Mouse (Mus musculus): Measurements from ENCODE around the gene Bhlha15. TPM values are rescaled to one million over a fixed set of nuclear protein-coding genes. Genes with fewer than 3 reads are reported as not detected.
A peak's percentile ranks its signal among the peaks of the same experiment; 100 is the strongest.

Gene Bhlha15
- polyA plus RNA-seq, 1 experiment from 2014 or later, result 1.3 TPM

GRCm38 (mm10) chr5:144178216-144178615 lies 11.9 kb upstream of the Bhlha15 start:
- WGBS, result 73% methylated on average over 6 of the region's 6 CpGs
- peaks cover 63% of the 10 kb centered on the region for H3K36me3 ChIP-seq

GRCm38 (mm10) chr5:144181249-144181648 lies 8.8 kb upstream of the Bhlha15 start:
- DNase-seq (ENCODE audit: low spot score), result no peak
- peaks cover 36% of the 10 kb centered on the region for H3K4me1 ChIP-seq
- H3K9me3 ChIP-seq, result no peaks in the 10 kb centered on the region
- H3K27ac ChIP-seq, result no peak overlapping the region
- peaks cover 53% of the 10 kb centered on the region for H3K36me3 ChIP-seq
- H3K27me3 ChIP-seq (ENCODE audit: insufficient read depth, poor library complexity, severe bottlenecking), result no peaks in the 10 kb centered on the region
- no peak overlapping the region for H3K4me3 ChIP-seq
- WGBS, result 89% methylated on average over 7 of the region's 7 CpGs

More at GRCm38 (mm10) chr5:144178216-144178615, 11.9 kb upstream of the Bhlha15 start:
- Histone ChIP-seq H3K27ac (no peak overlapping the region), H3K4me3 (no peak overlapping the region), H3K27me3 (ENCODE audit: insufficient read depth, poor library complexity, severe bottlenecking) (no peaks in the 10 kb centered on the region), H3K4me1 (peaks cover 24% of the 10 kb centered on the region), H3K9me3 (no peaks in the 10 kb centered on the region)
- no peak for DNase-seq (ENCODE audit: low spot score)

- Histone ChIP-seq H3K4me1 (peaks cover 35% of the 10 kb centered on the region), H3K36me3 (peaks cover 40% of the 10 kb centered on the region), H3K27ac (peak overlapping the region; percentile 75; the same call in 1 of the 2 replicates), H3K4me3 (no peak overlapping the region), H3K9me3 (no peaks in the 10 kb centered on the region), H3K27me3 (ENCODE audit: insufficient read depth, poor library complexity, severe bottlenecking) (no peaks in the 10 kb centered on the region)
- 17% methylated on average over 20 of the region's 20 CpGs for WGBS
- no peak for DNase-seq (ENCODE audit: low spot score)
Measured at GRCm38 (mm10) chr5:144182542-144183247, 7.4 kb upstream of the Bhlha15 start.

- Histone ChIP-seq H3K27me3 (ENCODE audit: insufficient read depth, poor library complexity, severe bottlenecking) (no peaks in the 10 kb centered on the region), H3K4me1 (peaks cover 30% of the 10 kb centered on the region), H3K9me3 (no peaks in the 10 kb centered on the region), H3K36me3 (peaks cover 35% of the 10 kb centered on the region), H3K4me3 (no peak overlapping the region), H3K27ac (0 out of 2 replicates have a peak overlapping the region, but pooled peaks have one; percentile 75)
- DNase-seq (ENCODE audit: low spot score), result no peak
- WGBS, result 17% methylated on average over 8 of the region's 8 CpGs
Measured at GRCm38 (mm10) chr5:144183248-144183559, 6.9 kb upstream of the Bhlha15 start.

GRCm38 (mm10) chr5:144183647-144184335 lies 6.3 kb upstream of the Bhlha15 start:
- H3K4me1 ChIP-seq, result peaks cover 35% of the 10 kb centered on the region
- DNase-seq (ENCODE audit: low spot score), result no peak
- no peaks in the 10 kb centered on the region for H3K27me3 ChIP-seq (ENCODE audit: insufficient read depth, poor library complexity, severe bottlenecking)
- no peaks in the 10 kb centered on the region for H3K9me3 ChIP-seq
- H3K27ac ChIP-seq, result no peak overlapping the region
- 74% methylated on average over 7 of the region's 7 CpGs for WGBS
- H3K36me3 ChIP-seq, result peaks cover 31% of the 10 kb centered on the region
- H3K4me3 ChIP-seq, result no peak overlapping the region

- no peaks in the 10 kb centered on the region for H3K9me3 ChIP-seq
- no peak overlapping the region for H3K4me3 ChIP-seq
- H3K4me1 ChIP-seq, result peaks cover 42% of the 10 kb centered on the region
- H3K27ac ChIP-seq, result no peak overlapping the region
- 90% methylated on average over 21 of the region's 21 CpGs for WGBS
- no peaks in the 10 kb centered on the region for H3K27me3 ChIP-seq (ENCODE audit: insufficient read depth, poor library complexity, severe bottlenecking)
- no peak for DNase-seq (ENCODE audit: low spot score)
- peaks cover 24% of the 10 kb centered on the region for H3K36me3 ChIP-seq
Measured at GRCm38 (mm10) chr5:144184350-144185045, 5.6 kb upstream of the Bhlha15 start.

- 81% methylated on average over 6 of the region's 6 CpGs for WGBS
Measured at GRCm38 (mm10) chr5:144188422-144188821, 1.7 kb upstream of the Bhlha15 start.

GRCm38 (mm10) chr5:144189327-144189726 lies 759 bp upstream of the Bhlha15 start:
- Histone ChIP-seq H3K27me3 (ENCODE audit: insufficient read depth, poor library complexity, severe bottlenecking) (no peaks in the 10 kb centered on the region), H3K4me1 (peaks cover 58% of the 10 kb centered on the region), H3K36me3 (peaks cover 17% of the 10 kb centered on the region), H3K27ac (peak overlapping the region; percentile 70; the same call in 1 of the 2 replicates), H3K4me3 (peak overlapping the region; percentile 56; the same call in 1 of the 2 replicates), H3K9me3 (no peaks in the 10 kb centered on the region)
- DNase-seq (ENCODE audit: low spot score), result no peak
- 36% methylated on average over 7 of the region's 7 CpGs for WGBS

More at GRCm38 (mm10) chr5:144188422-144188821, 1.7 kb upstream of the Bhlha15 start:
- Histone ChIP-seq H3K4me3 (no peak overlapping the region), H3K4me1 (peaks cover 57% of the 10 kb centered on the region), H3K36me3 (peaks cover 20% of the 10 kb centered on the region), H3K27me3 (ENCODE audit: insufficient read depth, poor library complexity, severe bottlenecking) (no peaks in the 10 kb centered on the region), H3K27ac (no peak overlapping the region), H3K9me3 (no peaks in the 10 kb centered on the region)
- DNase-seq (ENCODE audit: low spot score), result no peak

GRCm38 (mm10) chr5:144191026-144191425 lies 940 bp downstream of the Bhlha15 start:
- Histone ChIP-seq H3K4me3 (peak overlapping the region; percentile 56), H3K4me1 (peaks cover 56% of the 10 kb centered on the region), H3K9me3 (no peaks in the 10 kb centered on the region), H3K36me3 (0 out of 2 replicates have a peak, but pooled peaks cover 5% of the 10 kb centered on the region), H3K27ac (peak overlapping the region; percentile 69), H3K27me3 (ENCODE audit: insufficient read depth, poor library complexity, severe bottlenecking) (no peaks in the 10 kb centered on the region)
- 42% methylated on average over 23 of the region's 23 CpGs for whole genome bisulfite sequencing
- no peak for DNase-seq (ENCODE audit: low spot score)

GRCm38 (mm10) chr5:144192673-144193072 lies 2.6 kb downstream of the Bhlha15 start:
- H3K27me3 ChIP-seq (ENCODE audit: insufficient read depth, poor library complexity, severe bottlenecking), result no peaks in the 10 kb centered on the region
- no peak overlapping the region; the same call in 1 of the 2 replicates for H3K27ac ChIP-seq
- H3K4me1 ChIP-seq, result peaks cover 56% of the 10 kb centered on the region
- H3K36me3 ChIP-seq, result peaks cover 7% of the 10 kb centered on the region; the same call in 1 of the 2 replicates
- H3K4me3 ChIP-seq, result no peak overlapping the region
- no peaks in the 10 kb centered on the region for H3K9me3 ChIP-seq
- DNase-seq (ENCODE audit: low spot score), result no peak
- WGBS, result 89% methylated on average over 6 of the region's 6 CpGs

GRCm38 (mm10) chr5:144194416-144194815 lies 4.3 kb downstream of the Bhlha15 start:
- Histone ChIP-seq H3K4me1 (peaks cover 44% of the 10 kb centered on the region), H3K27ac (no peak overlapping the region), H3K4me3 (no peak overlapping the region), H3K36me3 (peaks cover 17% of the 10 kb centered on the region; the same call in 1 of the 2 replicates), H3K27me3 (ENCODE audit: insufficient read depth, poor library complexity, severe bottlenecking) (no peaks in the 10 kb centered on the region), H3K9me3 (no peaks in the 10 kb centered on the region)
- no peak for DNase-seq (ENCODE audit: low spot score)
- 70% methylated on average over 7 of the region's 7 CpGs for WGBS

- H3K36me3 ChIP-seq, result peaks cover 26% of the 10 kb centered on the region; the same call in 1 of the 2 replicates
- H3K9me3 ChIP-seq, result no peaks in the 10 kb centered on the region
- no peak for DNase-seq (ENCODE audit: low spot score)
- H3K4me3 ChIP-seq, result no peak overlapping the region
- H3K27me3 ChIP-seq (ENCODE audit: insufficient read depth, poor library complexity, severe bottlenecking), result no peaks in the 10 kb centered on the region
- peaks cover 37% of the 10 kb centered on the region for H3K4me1 ChIP-seq
- WGBS, result 85% methylated on average over 8 of the region's 8 CpGs
- H3K27ac ChIP-seq, result no peak overlapping the region
Measured at GRCm38 (mm10) chr5:144195567-144195966, 5.5 kb downstream of the Bhlha15 start.

- Histone ChIP-seq H3K27me3 (ENCODE audit: insufficient read depth, poor library complexity, severe bottlenecking) (no peaks in the 10 kb centered on the region), H3K4me1 (peaks cover 10% of the 10 kb centered on the region; the same call in 1 of the 2 replicates), H3K9me3 (0 out of 2 replicates have a peak, but pooled peaks cover 6% of the 10 kb centered on the region), H3K27ac (no peak overlapping the region), H3K4me3 (no peak overlapping the region), H3K36me3 (peaks cover 64% of the 10 kb centered on the region)
- DNase-seq (ENCODE audit: low spot score), result no peak
- WGBS, result 87% methylated on average over 11 of the region's 11 CpGs
Measured at GRCm38 (mm10) chr5:144200616-144201015, 10.5 kb downstream of the Bhlha15 start.
